Mouse (Mus musculus): ENCODE results near the gene Ostm1.
A peak's percentile ranks its signal among the peaks of the same experiment; 100 is the strongest.

The Ostm1 gene

DNA sequence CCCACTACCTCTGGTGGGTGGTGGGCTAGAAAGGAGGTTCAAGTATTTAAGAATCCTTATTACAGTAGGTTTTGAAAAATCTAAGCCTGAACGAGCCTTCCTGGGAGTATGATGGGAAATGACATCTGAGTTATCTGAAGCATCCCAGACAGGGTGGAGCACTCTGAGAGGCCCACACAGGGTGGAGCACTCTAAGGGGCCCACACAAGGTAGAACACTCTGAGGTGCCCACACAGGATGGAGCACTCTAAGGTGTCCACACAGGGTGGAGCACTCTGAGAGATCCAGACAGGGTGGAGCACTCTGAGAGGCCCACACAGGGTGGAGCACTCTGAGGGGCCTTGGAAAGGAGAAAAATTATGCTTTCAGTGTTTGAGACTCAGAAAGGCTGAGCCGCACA lies 42.3 kb downstream of the Ostm1 start:
- DNase-seq (ENCODE audit: low read depth, low spot score), result no peak

- no peak for DNase-seq (ENCODE audit: low read depth, low spot score)
Measured at GRCm38 (mm10) chr10:42630596-42631355, 47.2 kb downstream of the Ostm1 start.

GRCm38 (mm10) chr10:42631754-42632452 lies 48.3 kb downstream of the Ostm1 start:
- no peak for DNase-seq (ENCODE audit: low read depth, low spot score)

DNA sequence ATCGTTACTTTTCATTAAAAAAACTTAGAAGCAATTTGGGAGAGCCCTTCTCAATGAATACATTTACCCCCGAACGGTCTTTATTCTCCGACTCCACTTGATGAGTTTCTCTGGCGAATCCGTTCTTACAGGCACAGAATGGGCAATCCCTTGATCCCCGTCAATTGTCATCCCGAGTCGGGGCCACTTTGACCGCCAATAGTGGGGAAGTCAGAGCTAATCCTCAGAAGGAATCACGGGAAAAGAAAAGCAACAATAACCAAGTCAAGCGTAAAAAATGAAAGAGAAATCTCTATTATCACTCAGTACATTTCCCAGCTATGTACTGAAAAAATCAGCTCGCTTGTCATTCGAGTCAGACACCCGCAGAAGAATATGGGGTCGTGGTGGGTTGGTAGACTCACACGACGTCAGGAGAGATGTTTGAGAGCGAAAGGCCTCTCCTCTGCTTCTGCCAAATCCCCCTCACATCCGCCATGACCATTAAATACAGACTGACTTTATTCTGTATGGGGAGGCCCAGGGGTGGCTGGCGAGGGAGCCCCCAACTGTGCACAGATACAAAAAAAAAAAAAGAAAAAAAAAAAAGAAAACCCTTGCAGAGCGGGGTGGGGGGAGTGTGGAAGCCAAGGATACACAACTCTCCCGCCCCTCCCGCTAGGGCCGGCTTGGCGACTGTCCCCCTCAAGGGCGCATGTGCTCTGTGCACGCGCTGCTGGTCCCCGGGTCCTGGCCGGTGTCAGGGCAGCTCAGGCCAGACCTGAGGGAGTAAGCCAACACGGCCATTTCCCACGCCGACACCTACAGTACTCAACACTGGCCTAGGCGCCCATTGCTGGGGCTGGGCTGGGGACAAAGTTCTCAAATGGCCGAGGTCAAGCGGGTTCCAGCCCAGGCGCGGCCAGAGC lies 49.1 kb downstream of the Ostm1 start:
- DNase-seq (ENCODE audit: low read depth, low spot score), result no peak

DNA sequence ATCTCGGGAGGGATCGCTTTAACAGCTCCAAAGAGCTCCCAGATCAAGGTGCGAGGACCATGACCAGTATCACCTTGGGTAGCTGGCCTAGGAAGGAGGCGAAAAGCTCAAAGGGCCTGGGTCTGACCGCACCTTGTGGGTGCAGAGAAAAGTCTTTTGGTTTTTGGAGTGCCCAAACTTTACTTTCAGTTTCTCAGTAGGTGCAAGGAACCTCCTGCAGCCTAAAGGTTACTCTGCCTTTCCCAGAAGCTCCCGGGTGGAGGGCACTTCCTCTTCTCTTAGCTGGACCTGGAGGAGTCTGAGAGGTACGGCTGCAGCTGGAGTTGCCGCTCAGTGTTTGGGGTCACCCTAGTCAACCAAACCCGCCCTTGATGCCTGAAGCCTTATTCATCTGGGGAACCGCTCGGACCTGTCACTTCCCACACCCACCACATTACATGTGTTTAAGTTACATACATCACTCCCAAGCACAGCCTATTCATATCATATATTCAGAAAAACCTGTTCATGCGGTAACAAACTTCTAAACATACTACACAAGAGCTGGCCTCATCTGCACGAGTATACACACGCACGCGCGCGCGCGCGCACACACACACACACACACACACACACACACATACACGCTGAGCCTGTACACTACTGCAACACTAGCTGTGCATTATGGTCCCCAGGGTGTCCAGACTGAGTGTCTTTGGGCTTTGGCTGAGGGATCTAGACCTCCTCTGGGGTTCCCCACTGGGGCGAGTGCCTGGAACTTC lies 49.9 kb downstream of the Ostm1 start:
- DNase-seq (ENCODE audit: low read depth, low spot score), result no peak

GRCm38 (mm10) chr10:42634122-42634720 lies 50.6 kb downstream of the Ostm1 start:
- DNase-seq (ENCODE audit: low read depth, low spot score), result no peak

- DNase-seq (ENCODE audit: low read depth, low spot score), result no peak
Measured at GRCm38 (mm10) chr10:42635046-42635445, 51.4 kb downstream of the Ostm1 start.

DNA sequence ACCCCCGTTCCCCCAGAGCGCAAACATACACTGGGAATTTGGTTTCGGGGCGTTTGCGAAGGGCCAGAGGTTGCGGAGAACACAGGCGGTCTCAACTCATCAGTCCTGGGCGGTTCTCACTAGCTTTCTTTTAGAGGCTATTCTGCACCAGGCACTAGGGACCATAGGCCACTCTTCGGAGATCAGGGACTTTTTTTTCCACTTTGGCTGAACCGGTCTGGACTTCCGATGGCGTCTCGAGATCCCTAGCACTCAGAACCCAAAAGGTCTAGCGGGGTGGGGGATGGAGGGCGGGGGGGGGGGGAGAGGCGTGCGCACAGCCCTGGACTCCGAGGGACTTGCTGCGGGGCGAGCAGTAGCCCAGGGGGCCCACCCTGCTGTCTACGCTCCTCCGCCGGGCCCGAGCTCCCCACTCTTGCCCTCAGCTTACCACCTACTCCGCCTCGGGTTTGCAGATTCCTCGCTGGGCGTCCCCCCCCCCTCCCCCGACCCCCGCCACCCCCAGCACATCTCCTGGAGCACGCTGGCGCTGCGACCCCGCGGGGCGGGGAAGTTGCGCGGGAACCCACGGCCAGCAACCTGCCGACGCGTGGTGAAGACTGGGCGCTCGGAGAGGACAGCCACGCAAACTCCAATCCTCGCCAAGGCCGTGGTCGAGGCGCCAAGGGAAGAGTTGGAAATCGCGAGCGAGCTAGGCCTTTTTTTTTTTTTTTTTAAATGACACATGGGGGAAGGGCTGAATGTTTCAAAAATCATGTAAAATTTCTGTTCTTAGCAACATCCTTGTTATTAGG lies 52.1 kb downstream of the Ostm1 start:
- DNase-seq (ENCODE audit: low read depth, low spot score), result no peak

DNA sequence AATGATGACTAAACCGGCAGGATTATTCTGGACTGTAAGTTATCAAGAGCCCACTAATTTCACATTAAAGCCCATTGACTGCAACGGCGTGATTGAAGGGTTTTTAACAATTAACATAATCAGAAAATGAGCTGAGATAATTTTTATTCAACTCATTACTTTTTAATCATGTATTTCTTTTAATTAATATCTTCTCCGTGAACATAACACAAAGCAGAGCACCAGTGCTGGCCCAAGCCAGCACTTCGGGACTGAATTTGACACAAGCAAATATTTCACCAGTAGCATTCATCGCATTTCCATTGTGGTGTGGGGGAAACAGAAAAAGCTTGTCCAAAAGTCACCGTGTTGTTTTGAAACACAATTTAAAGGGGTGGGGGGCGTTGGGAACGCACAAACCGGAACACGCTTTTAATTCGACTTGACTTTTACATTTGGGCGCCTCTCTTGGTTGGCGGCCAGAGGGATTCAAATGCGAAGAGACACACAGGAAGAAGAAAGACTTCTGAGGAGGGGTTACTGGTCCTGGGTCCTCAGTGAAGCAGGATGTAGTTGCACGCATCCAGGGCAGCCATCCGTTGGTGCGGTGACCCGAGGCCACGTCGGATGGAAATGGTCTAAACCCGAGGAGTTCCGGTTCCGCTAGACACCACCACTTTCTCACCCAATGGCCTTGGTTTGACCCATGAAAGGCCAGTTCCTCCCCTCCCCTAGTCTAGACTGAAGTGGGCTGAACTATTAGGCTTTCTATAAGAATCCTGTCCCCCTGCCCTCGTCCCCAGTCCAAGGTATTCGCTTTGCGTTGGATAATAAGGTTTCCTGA lies 52.9 kb downstream of the Ostm1 start:
- DNase-seq (ENCODE audit: low read depth, low spot score), result no peak

DNA sequence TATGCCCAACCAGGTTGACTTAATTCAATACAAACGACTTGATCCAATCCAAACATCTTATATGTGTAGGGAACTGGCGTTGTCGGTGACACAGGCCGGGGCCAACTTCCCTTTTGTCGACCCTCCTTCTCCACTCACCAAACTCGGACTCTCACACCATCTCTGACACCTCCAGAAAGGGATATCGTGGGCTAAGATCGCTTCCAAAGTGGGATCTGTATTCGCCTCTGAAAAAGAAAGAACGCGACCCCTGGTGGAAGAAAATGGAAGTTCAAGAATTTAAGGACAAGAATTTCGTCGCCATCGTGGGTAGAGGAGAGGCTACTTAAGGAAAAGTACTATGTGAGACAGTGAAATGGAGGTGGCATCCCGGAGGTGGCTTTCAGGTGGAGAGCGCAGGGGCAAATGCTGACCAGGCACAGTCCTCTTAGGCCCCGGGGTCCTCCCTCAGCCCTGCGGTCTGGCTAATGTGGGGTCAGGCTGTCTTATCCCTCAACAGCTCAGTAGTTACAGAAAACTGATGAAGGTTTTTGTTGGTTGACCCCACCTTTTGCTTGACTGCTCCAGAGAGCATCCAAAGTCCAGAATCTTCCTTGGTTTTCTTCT lies 53.7 kb downstream of the Ostm1 start:
- peak; percentile 87 for DNase-seq (ENCODE audit: low read depth, low spot score)

DNA sequence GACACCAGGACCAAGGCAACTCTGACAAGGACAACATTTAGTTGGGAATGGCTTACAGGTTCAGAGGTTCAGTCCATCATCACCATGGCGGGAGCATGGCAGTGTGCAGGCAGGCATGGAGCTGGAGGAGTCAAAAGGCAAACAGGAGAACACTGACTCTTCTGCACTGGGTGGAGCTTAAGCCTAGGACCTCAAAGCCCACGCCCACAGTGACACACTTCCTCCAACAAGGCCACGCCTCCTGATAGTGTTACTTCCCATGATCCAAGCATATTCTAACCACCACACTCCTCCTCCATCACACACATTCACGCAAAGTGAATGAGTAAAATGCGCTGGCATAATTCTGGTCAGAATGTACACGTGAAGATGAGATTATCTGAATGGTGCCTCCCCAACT lies 56.2 kb downstream of the Ostm1 start:
- DNase-seq (ENCODE audit: low read depth, low spot score), result no peak

- DNase-seq (ENCODE audit: low read depth, low spot score), result no peak
Measured at GRCm38 (mm10) chr10:42643638-42644037, 60.0 kb downstream of the Ostm1 start.

GRCm38 (mm10) chr10:42646340-42646739 lies 62.7 kb downstream of the Ostm1 start:
- DNase-seq (ENCODE audit: low read depth, low spot score), result no peak

DNA sequence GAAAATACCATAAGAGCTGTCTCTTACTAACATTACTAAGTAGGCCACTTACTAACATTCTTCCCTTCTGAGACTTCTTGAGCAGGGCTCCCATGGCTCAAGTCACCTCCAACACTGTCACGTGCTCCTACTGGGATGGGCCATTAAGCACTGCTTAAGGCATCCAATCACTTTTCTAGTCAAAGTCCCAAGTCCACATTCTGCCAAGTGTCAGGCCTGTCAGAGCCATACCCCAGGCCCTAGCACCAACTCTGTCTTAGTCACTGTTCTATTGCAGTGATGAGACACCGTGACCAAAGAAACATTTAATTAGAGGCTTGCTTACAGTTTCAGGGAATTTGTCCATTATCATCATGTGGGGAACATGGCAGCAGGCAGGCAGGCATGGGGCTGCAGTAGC lies 78.3 kb downstream of the Ostm1 start:
- no peak for DNase-seq (ENCODE audit: low read depth, low spot score)

GRCm38 (mm10) chr10:42669970-42670369 lies 86.3 kb downstream of the Ostm1 start:
- DNase-seq (ENCODE audit: low read depth, low spot score), result no peak

GRCm38 (mm10) chr10:42672798-42673197 lies 89.2 kb downstream of the Ostm1 start:
- DNase-seq (ENCODE audit: low read depth, low spot score), result no peak

GRCm38 (mm10) chr10:42675571-42675970 lies 91.9 kb downstream of the Ostm1 start:
- DNase-seq (ENCODE audit: low read depth, low spot score), result no peak

- DNase-seq (ENCODE audit: low read depth, low spot score), result no peak
Measured at GRCm38 (mm10) chr10:42678331-42678730, 94.7 kb downstream of the Ostm1 start.

All from brain, adult 2 months (tissue).